Mouse (Mus musculus): ENCODE measurements around the gene Il18rap. TPM values are rescaled to one million over a fixed set of nuclear protein-coding genes. Genes with fewer than 3 reads are reported as not detected.
A peak's percentile ranks its signal among the peaks of the same experiment; 100 is the strongest.

Il18rap gene
- polyA plus RNA-seq, 1 experiment from 2014 or later = 0.40 TPM

DNA sequence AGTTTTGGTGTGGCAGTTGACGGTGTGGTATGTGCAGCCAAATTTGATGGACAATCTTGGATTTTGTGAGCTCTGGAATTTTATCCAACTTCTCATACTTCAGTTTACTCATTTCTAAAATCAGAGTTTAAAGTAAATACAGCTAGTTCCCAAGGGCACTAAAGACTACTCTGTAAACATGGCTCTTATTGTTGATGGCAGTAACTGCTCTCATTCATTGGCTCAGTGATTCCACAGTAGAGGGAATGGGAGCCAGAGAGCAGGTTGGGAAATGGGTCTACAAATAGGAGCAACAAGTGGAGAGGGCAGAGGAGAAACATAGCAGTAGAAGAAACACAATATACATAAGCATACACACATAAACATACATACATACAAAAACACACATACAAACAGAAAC lies 15.5 kb upstream of the Il18rap start:
- H3K4me3 ChIP-seq (replicated peaks) = no peak overlapping the region
- no peaks in the 10 kb centered on the region for H3K36me3 ChIP-seq (replicated peaks)
- ATAC-seq (ENCODE audit: low FRiP score) = no peak
- H3K9me3 ChIP-seq = no peaks in the 10 kb centered on the region
- 89% methylated on average over 1 of the region's 1 CpGs for WGBS
- H3K27ac ChIP-seq = no peak overlapping the region
- H3K27me3 ChIP-seq = no peaks in the 10 kb centered on the region
- H3K4me2 ChIP-seq = no peak overlapping the region
- H3K4me1 ChIP-seq = no peaks in the 10 kb centered on the region
- no peak overlapping the region for H3K9ac ChIP-seq

DNA sequence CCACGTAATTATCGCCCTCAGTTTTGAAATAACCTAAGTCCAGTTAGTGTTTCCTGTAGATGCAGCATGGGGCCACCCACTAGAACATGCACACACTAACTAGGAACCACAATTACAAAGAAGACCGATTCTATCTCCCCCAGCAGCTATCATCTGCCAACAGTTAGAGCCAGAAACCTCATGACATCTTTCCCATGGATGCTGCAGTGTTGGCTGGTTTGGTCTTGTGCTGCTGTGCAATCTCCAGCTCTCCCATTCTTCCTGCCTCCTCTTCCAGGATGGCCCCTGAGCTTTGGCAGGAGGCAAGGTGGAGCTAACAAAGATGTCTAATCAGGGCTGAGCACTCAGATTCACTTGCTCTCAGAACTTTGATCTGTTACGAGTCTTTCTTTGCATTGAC lies 14.0 kb upstream of the Il18rap start:
- Histone ChIP-seq H3K4me3 (replicated peaks) (no peak overlapping the region), H3K9ac (no peak overlapping the region), H3K27ac (no peak overlapping the region), H3K27me3 (no peaks in the 10 kb centered on the region), H3K36me3 (replicated peaks) (no peaks in the 10 kb centered on the region), H3K9me3 (no peaks in the 10 kb centered on the region), H3K4me2 (no peak overlapping the region), H3K4me1 (no peaks in the 10 kb centered on the region)
- 87% methylated on average over 4 of the region's 4 CpGs for WGBS
- ATAC-seq (ENCODE audit: low FRiP score) = no peak

DNA sequence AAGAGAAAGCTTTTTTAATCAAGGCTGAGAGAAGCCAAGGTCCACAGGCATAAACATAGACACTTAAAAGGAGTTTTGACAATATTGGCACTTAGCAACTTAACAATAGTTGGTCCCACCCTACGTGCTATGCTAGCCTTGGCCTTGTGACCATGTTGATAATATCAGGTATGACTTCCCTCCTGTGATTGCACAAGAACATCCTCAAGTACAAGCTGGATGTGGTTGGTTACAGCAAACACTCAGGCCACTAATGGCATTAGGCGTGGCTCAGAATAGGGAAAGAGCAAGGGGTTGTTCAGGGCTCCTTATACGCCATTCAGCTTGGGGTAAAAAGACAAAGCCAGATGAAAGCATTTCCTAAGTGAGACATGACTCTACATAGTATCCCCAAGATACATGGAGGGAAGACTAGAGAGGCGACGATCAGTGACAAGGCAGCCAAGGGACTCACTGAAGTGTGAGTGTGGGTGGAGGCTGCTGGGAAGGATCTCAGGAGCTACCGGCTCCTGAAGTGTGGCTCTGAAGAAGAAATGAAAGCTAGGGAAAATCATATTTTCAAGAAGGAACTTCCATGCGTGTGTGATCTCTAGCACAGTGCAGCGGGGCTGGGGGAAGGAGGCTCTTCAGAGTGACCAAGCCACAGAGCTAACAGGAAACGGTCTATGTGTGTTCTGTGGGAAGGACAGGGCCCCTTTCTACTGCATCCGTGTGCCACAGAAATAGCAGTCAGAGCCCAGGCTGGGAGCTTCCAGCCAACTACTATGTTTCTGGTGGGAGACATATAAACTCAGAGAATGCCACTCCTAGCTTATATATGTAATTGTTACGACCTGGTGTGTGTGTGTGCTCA lies 13.4 kb upstream of the Il18rap start:
- Histone ChIP-seq H3K4me1 (no peaks in the 10 kb centered on the region), H3K4me3 (replicated peaks) (no peak overlapping the region), H3K27ac (no peak overlapping the region), H3K36me3 (replicated peaks) (no peaks in the 10 kb centered on the region), H3K27me3 (no peaks in the 10 kb centered on the region), H3K4me2 (no peak overlapping the region), H3K9me3 (no peaks in the 10 kb centered on the region), H3K9ac (no peak overlapping the region)
- no peak for ATAC-seq (ENCODE audit: low FRiP score)
- WGBS = 92% methylated on average over 11 of the region's 11 CpGs

DNA sequence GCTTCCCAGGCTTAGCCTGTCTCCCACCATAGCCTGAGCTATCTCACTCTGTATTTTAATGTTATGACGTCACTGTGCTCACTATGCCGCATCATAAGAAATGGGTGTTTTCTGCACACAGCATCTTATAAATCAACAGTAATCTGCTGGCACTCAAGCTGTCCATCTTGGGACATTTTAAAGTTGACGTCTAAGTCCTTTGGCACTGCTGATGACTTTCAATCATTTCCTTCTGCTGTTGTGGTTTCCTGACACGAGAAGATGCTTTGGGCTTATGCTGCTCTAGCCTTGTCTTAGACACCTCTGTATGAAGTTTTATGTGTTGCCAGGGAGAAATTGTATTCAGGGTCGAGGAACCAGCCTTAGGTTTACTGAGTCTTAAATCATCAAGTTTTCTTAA lies 10.6 kb upstream of the Il18rap start:
- H3K36me3 ChIP-seq (replicated peaks) = no peaks in the 10 kb centered on the region
- H3K4me1 ChIP-seq = no peaks in the 10 kb centered on the region

DNA sequence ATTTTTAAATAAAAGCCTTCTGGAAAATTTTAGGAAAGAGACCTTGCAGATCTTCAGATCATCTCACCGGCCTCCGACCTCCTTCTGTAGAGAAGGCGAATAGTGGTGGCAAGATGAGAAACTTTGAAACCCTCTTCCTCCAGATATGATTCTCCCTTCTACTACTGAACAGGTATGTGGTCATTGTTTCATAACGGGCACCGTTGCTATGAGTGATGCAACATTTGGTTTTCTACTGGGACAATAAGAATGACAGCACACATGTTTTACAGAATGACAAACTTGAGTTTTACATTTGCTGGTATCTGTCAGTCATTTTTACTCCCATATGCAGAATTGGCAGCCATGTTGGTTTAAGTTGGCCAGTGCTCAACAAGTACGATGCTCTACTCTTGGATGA lies 1.2 kb downstream of the Il18rap start:
- H3K4me1 ChIP-seq = peaks cover 8% of the 10 kb centered on the region; the same call in 1 of the 2 replicates
- H3K9ac ChIP-seq = no peak overlapping the region
- H3K36me3 ChIP-seq (replicated peaks) = no peaks in the 10 kb centered on the region
- WGBS = 89% methylated on average over 6 of the region's 6 CpGs
- H3K27me3 ChIP-seq = no peaks in the 10 kb centered on the region
- H3K27ac ChIP-seq = no peak overlapping the region
- H3K4me3 ChIP-seq (replicated peaks) = no peak overlapping the region
- ATAC-seq (ENCODE audit: low FRiP score) = no peak
- no peak overlapping the region for H3K4me2 ChIP-seq
- no peaks in the 10 kb centered on the region for H3K9me3 ChIP-seq

More for the DNA sequence above, 10.6 kb upstream of the Il18rap start:
- Histone ChIP-seq H3K9ac (no peak overlapping the region), H3K27ac (no peak overlapping the region), H3K4me3 (replicated peaks) (no peak overlapping the region), H3K4me2 (no peak overlapping the region), H3K27me3 (no peaks in the 10 kb centered on the region), H3K9me3 (no peaks in the 10 kb centered on the region)
- WGBS = 87% methylated on average over 5 of the region's 5 CpGs
- no peak for ATAC-seq (ENCODE audit: low FRiP score)

DNA sequence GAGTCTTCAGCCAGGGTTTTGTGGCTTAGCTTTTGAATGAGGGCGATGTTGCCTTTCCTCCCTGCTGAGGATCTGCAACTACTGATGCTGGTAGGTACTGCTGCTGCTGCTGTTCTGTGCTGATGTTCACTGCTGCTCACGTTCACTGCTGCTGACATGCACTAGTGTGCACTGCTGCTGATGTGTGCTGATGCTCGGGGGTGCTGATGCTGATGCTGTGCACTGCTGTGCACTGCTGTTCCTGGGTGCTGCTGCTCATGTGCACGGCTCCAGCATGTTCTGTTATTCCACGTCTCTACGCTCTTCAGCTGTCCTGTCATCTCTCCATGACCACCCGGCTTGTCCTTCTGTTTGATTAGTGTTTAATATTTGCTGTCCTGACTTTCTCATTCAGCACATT lies 7.8 kb downstream of the Il18rap start:
- Histone ChIP-seq H3K4me3 (replicated peaks) (no peak overlapping the region), H3K4me1 (no peaks in the 10 kb centered on the region), H3K36me3 (replicated peaks) (no peaks in the 10 kb centered on the region), H3K4me2 (no peak overlapping the region), H3K27ac (no peak overlapping the region), H3K9me3 (no peaks in the 10 kb centered on the region), H3K9ac (no peak overlapping the region), H3K27me3 (no peaks in the 10 kb centered on the region)
- no peak for ATAC-seq (ENCODE audit: low FRiP score)
- 88% methylated on average over 7 of the region's 7 CpGs for WGBS

DNA sequence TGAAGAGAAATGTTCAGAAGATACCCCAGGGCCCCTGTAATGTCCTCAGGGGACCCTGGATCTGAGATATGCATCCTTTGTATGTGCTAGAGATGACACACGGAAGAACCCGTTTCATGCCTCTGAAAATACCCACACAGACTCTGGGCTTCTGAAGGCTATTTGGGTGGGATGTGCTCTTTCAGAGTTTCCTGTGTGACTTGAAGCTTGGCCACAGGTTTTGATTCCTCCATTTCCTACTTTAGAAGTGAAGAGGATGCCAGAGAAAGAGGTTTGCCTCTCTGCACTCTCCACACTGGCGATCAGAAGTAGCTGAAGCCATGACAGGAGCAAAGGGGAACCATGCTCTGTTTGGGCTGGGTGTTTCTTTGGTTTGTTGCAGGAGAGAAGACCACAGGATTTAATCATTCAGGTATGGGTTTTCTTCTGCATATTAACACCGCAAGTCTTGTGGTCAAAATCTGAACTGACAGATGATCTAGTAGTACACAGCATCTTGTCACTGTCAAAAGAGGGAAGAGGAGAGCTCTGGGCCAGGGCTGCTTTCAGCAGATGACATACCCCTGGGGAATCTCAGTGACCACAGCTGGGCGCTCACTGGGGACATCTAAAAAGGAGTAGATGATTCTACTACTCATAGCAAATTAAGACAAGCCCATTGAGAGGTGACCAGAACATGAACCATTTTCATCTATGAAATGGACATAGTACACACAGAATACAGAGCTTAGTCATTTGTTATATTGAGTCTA lies 9.0 kb downstream of the Il18rap start:
- 87% methylated on average over 5 of the region's 5 CpGs for WGBS

DNA sequence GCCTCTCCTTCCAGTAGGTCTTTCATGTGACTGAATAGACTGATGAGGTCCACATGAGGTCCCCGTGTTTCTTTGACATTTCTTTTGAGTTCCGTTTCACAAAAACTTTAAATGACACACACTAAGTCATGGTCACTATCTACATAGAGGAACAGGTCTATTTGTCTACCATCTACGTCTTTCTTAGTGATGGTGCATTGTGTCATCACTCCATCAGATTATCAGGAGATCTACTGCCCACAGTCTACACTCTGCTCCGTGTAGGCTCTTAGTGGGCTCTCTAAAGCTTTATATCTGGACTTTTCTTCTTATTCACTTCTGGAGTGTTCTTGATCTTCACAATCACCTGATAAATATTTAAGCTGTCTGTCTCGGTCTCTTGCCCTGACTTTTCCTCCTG lies 14.1 kb downstream of the Il18rap start:
- 89% methylated on average over 5 of the region's 5 CpGs for WGBS
- ATAC-seq (ENCODE audit: low FRiP score) = no peak
- H3K4me3 ChIP-seq (replicated peaks) = no peak overlapping the region

More for the DNA sequence above, 9.0 kb downstream of the Il18rap start:
- H3K9ac ChIP-seq = no peak overlapping the region
- no peaks in the 10 kb centered on the region for H3K36me3 ChIP-seq (replicated peaks)
- H3K4me3 ChIP-seq (replicated peaks) = no peak overlapping the region
- no peaks in the 10 kb centered on the region for H3K4me1 ChIP-seq
- no peaks in the 10 kb centered on the region for H3K9me3 ChIP-seq
- no peaks in the 10 kb centered on the region for H3K27me3 ChIP-seq
- no peak for ATAC-seq (ENCODE audit: low FRiP score)
- no peak overlapping the region for H3K27ac ChIP-seq
- no peak overlapping the region for H3K4me2 ChIP-seq

DNA sequence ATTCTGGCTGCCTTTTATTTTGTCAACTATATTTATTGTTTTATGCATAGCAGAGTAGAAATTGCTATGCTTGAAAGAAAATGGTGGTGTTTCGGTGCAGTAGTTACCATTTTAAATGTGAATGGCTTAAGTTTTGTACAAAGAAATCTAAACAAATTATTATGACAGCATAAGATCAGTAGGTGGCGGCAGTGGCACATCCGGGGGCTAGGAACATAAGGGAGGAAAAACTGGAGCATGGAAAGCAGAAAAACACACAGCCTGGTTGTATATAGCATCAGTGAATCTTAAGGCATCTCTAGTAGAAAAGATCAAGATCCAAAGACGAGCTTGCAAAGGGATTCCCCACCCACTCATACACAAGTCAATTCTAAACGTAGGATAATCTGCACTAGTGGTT lies 22.4 kb downstream of the Il18rap start:
- H3K9ac ChIP-seq = no peak overlapping the region
- 78% methylated on average over 5 of the region's 5 CpGs for WGBS

More for the DNA sequence above, 14.1 kb downstream of the Il18rap start:
- Histone ChIP-seq H3K4me1 (no peaks in the 10 kb centered on the region), H3K36me3 (replicated peaks) (no peaks in the 10 kb centered on the region), H3K27ac (no peak overlapping the region), H3K4me2 (no peak overlapping the region), H3K9me3 (no peaks in the 10 kb centered on the region), H3K9ac (no peak overlapping the region), H3K27me3 (no peaks in the 10 kb centered on the region)

DNA sequence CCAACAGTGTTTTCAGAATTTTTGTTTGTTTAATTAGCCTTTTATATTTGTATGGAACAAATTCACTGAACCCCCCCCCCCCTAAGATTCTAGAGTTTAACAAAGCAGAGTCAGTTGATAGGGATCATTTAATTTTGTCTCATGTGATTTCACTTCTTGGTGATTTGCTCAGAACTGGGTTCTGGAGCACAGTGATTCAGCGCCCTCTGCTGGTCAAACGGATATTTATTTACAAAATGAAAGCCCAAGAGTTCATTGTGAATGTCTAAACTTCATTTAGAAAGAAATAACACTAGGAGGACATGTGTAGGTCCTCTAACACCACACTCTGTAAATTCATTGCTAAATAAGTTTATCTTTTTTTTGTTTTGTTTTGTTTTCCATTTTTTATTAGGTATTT lies 29.5 kb downstream of the Il18rap start:
- H3K27me3 ChIP-seq = no peaks in the 10 kb centered on the region
- H3K4me3 ChIP-seq (replicated peaks) = no peak overlapping the region
- H3K9me3 ChIP-seq = no peaks in the 10 kb centered on the region
- no peak overlapping the region for H3K4me2 ChIP-seq
- ATAC-seq (ENCODE audit: low FRiP score) = 0 out of 2 replicates have a peak, but pooled peaks have one; percentile 33
- H3K36me3 ChIP-seq (replicated peaks) = no peaks in the 10 kb centered on the region
- H3K4me1 ChIP-seq = peaks cover 8% of the 10 kb centered on the region
- no peak overlapping the region for H3K9ac ChIP-seq
- 1% methylated on average over 2 of the region's 2 CpGs for WGBS
- no peak overlapping the region for H3K27ac ChIP-seq

More for the DNA sequence above, 22.4 kb downstream of the Il18rap start:
- Histone ChIP-seq H3K4me3 (replicated peaks) (no peak overlapping the region), H3K36me3 (replicated peaks) (no peaks in the 10 kb centered on the region), H3K27me3 (no peaks in the 10 kb centered on the region), H3K4me2 (no peak overlapping the region), H3K4me1 (no peaks in the 10 kb centered on the region), H3K9me3 (no peaks in the 10 kb centered on the region), H3K27ac (no peak overlapping the region)
- ATAC-seq (ENCODE audit: low FRiP score) = no peak

DNA sequence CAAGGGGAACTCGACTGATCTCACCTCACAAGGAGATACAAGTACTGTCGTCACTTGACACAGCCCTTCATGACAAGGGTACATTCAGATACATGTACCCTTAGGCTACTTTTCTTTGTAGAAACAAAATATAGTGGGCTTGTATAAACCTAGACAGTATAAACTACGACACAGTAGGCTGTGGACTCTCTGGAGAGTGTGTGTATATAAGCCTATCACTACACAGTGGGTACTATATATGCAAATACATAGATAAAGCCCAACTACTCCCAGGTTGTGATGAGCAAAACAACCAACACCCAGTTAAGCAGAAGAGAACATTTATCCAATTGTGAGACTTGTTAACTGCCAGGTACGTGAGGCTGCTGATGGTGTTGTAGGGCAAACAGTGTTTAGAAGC lies 31.5 kb downstream of the Il18rap start:
- 80% methylated on average over 4 of the region's 4 CpGs for WGBS
- H3K4me1 ChIP-seq = peaks cover 8% of the 10 kb centered on the region
- ATAC-seq (ENCODE audit: low FRiP score) = no peak

DNA sequence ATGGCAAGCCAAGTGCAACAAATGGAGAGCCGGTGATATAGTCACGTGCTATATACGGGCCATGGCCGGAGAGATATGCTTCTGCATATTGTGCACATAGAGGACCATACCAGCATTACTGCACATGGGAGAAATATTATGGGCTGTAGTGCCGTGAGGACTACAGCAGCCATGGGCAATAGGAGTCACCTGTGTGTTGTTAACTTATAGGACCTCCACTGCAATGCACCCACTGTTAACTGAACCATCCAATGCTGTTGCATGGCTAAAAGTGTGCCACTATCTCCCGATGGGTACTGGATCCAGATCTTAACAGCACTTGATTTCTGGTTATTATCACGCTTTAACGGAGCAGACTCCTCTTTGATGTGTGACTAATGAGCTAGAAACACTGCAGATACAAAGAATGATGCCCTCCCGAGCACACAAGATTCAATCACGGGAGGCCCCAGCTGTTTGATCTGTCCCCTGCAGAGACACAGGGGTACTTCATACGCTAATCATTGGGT lies 32.0 kb downstream of the Il18rap start:
- ATAC-seq (ENCODE audit: low FRiP score) = peak; percentile 75
- no peak overlapping the region for H3K4me2 ChIP-seq

More for the DNA sequence above, 31.5 kb downstream of the Il18rap start:
- H3K4me3 ChIP-seq (replicated peaks) = no peak overlapping the region
- no peaks in the 10 kb centered on the region for H3K27me3 ChIP-seq
- H3K27ac ChIP-seq = 0 out of 2 replicates have a peak overlapping the region, but pooled peaks have one; percentile 31
- no peak overlapping the region for H3K4me2 ChIP-seq
- no peaks in the 10 kb centered on the region for H3K36me3 ChIP-seq (replicated peaks)
- H3K9ac ChIP-seq = no peak overlapping the region
- H3K9me3 ChIP-seq = no peaks in the 10 kb centered on the region

More for the DNA sequence above, 32.0 kb downstream of the Il18rap start:
- no peaks in the 10 kb centered on the region for H3K27me3 ChIP-seq
- WGBS = 63% methylated on average over 11 of the region's 11 CpGs
- H3K4me1 ChIP-seq = peaks cover 8% of the 10 kb centered on the region
- H3K4me3 ChIP-seq (replicated peaks) = no peak overlapping the region
- H3K9me3 ChIP-seq = no peaks in the 10 kb centered on the region
- 0 out of 2 replicates have a peak overlapping the region, but pooled peaks have one; percentile 31 for H3K27ac ChIP-seq
- no peaks in the 10 kb centered on the region for H3K36me3 ChIP-seq (replicated peaks)
- H3K9ac ChIP-seq = no peak overlapping the region
